Mouse (Mus musculus) liver, embryonic 14.5 days (tissue): ENCODE measurements at regions not wholly inside any gene's neighbourhood (a gene's known extent, or its start where the extent isn't known, plus 50 kb on each side); places are given as distances from the start of the nearest gene placed in this dataset.

Experiments
- CTCF ChIP-seq: IDR thresholded peaks from 2 replicates; pipeline ENCODE4 v1.5.1; 2016; ENCODE audit warnings: antibody characterized with exemption, low read depth, control low read depth
- EP300 ChIP-seq: IDR thresholded peaks from 2 replicates; pipeline ENCODE4 v1.6.1; 2016; ENCODE audit warnings: antibody characterized with exemption, low read depth

DNA sequence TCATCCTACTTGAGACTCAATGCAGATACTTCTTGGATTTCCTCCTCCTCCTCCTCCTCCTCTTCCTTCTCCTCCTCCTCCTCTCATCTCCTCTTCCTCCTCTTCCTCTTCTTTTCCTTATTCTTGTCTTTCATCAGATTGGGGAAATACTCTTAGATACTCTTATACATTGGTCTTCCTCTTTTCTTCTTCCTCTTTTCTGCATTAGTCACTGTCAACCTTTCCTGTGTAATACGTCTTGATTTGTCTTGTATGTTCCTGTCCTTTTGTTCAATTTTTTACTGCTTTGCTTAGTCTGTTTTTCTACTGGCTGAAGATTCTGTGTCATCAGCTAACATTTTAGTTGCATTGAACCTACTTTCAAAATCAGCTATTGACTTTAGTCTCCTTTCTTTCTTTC lies 279.5 kb downstream of the Bcl11a start:
- no peak for TF ChIP-seq CTCF
- TF ChIP-seq EP300 = no peak
